In genomic region chr7:82905527-82905926, GRCm38 (mm10) we compare ENCODE assay signal across 12 mouse cellular contexts. TPM values are rescaled to one million over a fixed set of nuclear protein-coding genes. Genes with fewer than 3 reads are reported as not detected.
DNase-seq lines count a peak whose midpoint lies in the region; ATAC-seq lines count a peak whose summit lies in the region.
"Had no signal": no experiment of that assay in that cellular context is flagged by ENCODE, and none has a peak within 500 bp of the region (broad histone marks: within the 10 kb centered on the region; RNA-seq: fewer than 3 reads in every experiment).

No protein-coding gene starts in this region.

- no peak overlapping the region for H3K4me3 ChIP-seq in forebrain, embryonic 15.5 days
- H3K4me3 ChIP-seq in forebrain, embryonic 11.5 days (ENCODE audit: low read depth, low read length) = no peak overlapping the region
- H3K4me3 ChIP-seq in heart, embryonic 12.5 days = no peak overlapping the region
- no peak overlapping the region for H3K4me3 ChIP-seq in lung, embryonic 16.5 days (ENCODE audit: low read length)
- no peak overlapping the region for H3K4me3 ChIP-seq in intestine, embryonic 16.5 days (ENCODE audit: low read length)

- H3K9ac ChIP-seq in forebrain, embryonic 15.5 days (replicated peaks) = no peak overlapping the region
- no peak overlapping the region for H3K9ac ChIP-seq in forebrain, embryonic 11.5 days (ENCODE audit: low read length)
- no peak overlapping the region for H3K9ac ChIP-seq in heart, embryonic 12.5 days
- no peak overlapping the region for H3K9ac ChIP-seq in lung, embryonic 16.5 days (ENCODE audit: low read length)
- H3K9ac ChIP-seq in intestine, embryonic 16.5 days (ENCODE audit: low read depth, low read length) = no peak overlapping the region

- no peak overlapping the region for H3K27ac ChIP-seq in forebrain, embryonic 15.5 days (replicated peaks)
- H3K27ac ChIP-seq in forebrain, embryonic 11.5 days (ENCODE audit: low read depth, low read length) = no peak overlapping the region
- H3K27ac ChIP-seq in heart, embryonic 12.5 days (ENCODE audit: poor library complexity, severe bottlenecking) = peak overlapping the region; percentile 37; the same call in 1 of the 2 replicates
- H3K27ac ChIP-seq in lung, embryonic 16.5 days (ENCODE audit: low read length) = no peak overlapping the region
- no peak overlapping the region for H3K27ac ChIP-seq in intestine, embryonic 16.5 days (ENCODE audit: low read length)

- no peaks in the 10 kb centered on the region for H3K36me3 ChIP-seq in forebrain, embryonic 15.5 days
- no peaks in the 10 kb centered on the region for H3K36me3 ChIP-seq in forebrain, embryonic 11.5 days (ENCODE audit: control insufficient read depth, insufficient read depth, low read length)
- H3K36me3 ChIP-seq in heart, embryonic 12.5 days = no peaks in the 10 kb centered on the region
- H3K36me3 ChIP-seq in lung, embryonic 16.5 days (ENCODE audit: control insufficient read depth, insufficient read depth, low read length) = no peaks in the 10 kb centered on the region
- no peaks in the 10 kb centered on the region for H3K36me3 ChIP-seq in intestine, embryonic 16.5 days (ENCODE audit: control insufficient read depth, insufficient read depth, low read length)

- no peaks in the 10 kb centered on the region for H3K9me3 ChIP-seq in forebrain, embryonic 15.5 days
- no peaks in the 10 kb centered on the region for H3K9me3 ChIP-seq in forebrain, embryonic 11.5 days (ENCODE audit: control insufficient read depth, low read length)
- H3K9me3 ChIP-seq in heart, embryonic 12.5 days (replicated peaks) = no peaks in the 10 kb centered on the region
- H3K9me3 ChIP-seq in lung, embryonic 16.5 days (ENCODE audit: control insufficient read depth, low read length) = no peaks in the 10 kb centered on the region
- no peaks in the 10 kb centered on the region for H3K9me3 ChIP-seq in intestine, embryonic 16.5 days (ENCODE audit: control insufficient read depth, low read length)

- 0 out of 2 replicates have a peak, but pooled peaks have one; percentile 64 for ATAC-seq in forebrain, embryonic 15.5 days (replicated peaks)
- ATAC-seq in forebrain, embryonic 11.5 days (replicated peaks; ENCODE audit: low FRiP score) = no peak
- ATAC-seq in heart, embryonic 12.5 days (ENCODE audit: insufficient number of reproducible peaks, low FRiP score) = peak; percentile 77
- peak; percentile 90 for ATAC-seq in lung, embryonic 16.5 days (ENCODE audit: low read depth)
- no peak for ATAC-seq in intestine, embryonic 16.5 days
- ATAC-seq: CD4-positive, CD25-positive, alpha-beta regulatory T cell, adult 4 months; inflammation-experienced regulatory T-cells, adult 6 months had no signal

- H3K27me3 ChIP-seq in forebrain, embryonic 15.5 days = no peaks in the 10 kb centered on the region
- no peaks in the 10 kb centered on the region for H3K27me3 ChIP-seq in forebrain, embryonic 11.5 days (ENCODE audit: control insufficient read depth, insufficient read depth, low read length)
- H3K27me3 ChIP-seq in heart, embryonic 12.5 days (replicated peaks) = no peaks in the 10 kb centered on the region
- no peaks in the 10 kb centered on the region for H3K27me3 ChIP-seq in lung, embryonic 16.5 days (ENCODE audit: control insufficient read depth, insufficient read depth, low read depth, low read length)
- no peaks in the 10 kb centered on the region for H3K27me3 ChIP-seq in intestine, embryonic 16.5 days (replicated peaks; ENCODE audit: control insufficient read depth, insufficient read depth, low read length)

- WGBS in forebrain, embryonic 15.5 days = 49% methylated on average over 3 of the region's 3 CpGs
- 90% methylated on average over 3 of the region's 3 CpGs for WGBS in forebrain, embryonic 11.5 days
- 11% methylated on average over 3 of the region's 3 CpGs for WGBS in heart, embryonic 12.5 days
- WGBS in lung, embryonic 16.5 days = 18% methylated on average over 3 of the region's 3 CpGs
- 58% methylated on average over 3 of the region's 3 CpGs for WGBS in intestine, embryonic 16.5 days

- H3K4me1 ChIP-seq in forebrain, embryonic 15.5 days = peaks cover 5% of the 10 kb centered on the region; the same call in 1 of the 2 replicates
- no peaks in the 10 kb centered on the region for H3K4me1 ChIP-seq in forebrain, embryonic 11.5 days (replicated peaks; ENCODE audit: control insufficient read depth, insufficient read depth, low read length)
- H3K4me1 ChIP-seq in heart, embryonic 12.5 days (replicated peaks) = peaks cover 21% of the 10 kb centered on the region
- peaks cover 6% of the 10 kb centered on the region; the same call in 1 of the 2 replicates for H3K4me1 ChIP-seq in lung, embryonic 16.5 days (replicated peaks; ENCODE audit: control insufficient read depth, insufficient read depth, low read length)
- no peaks in the 10 kb centered on the region for H3K4me1 ChIP-seq in intestine, embryonic 16.5 days (ENCODE audit: control insufficient read depth, insufficient read depth, low read length)

- no peak overlapping the region for H3K4me2 ChIP-seq in forebrain, embryonic 15.5 days (replicated peaks)
- H3K4me2 ChIP-seq in forebrain, embryonic 11.5 days (ENCODE audit: low read depth, low read length, severe bottlenecking) = no peak overlapping the region
- no peak overlapping the region for H3K4me2 ChIP-seq in heart, embryonic 12.5 days
- H3K4me2 ChIP-seq in lung, embryonic 16.5 days (ENCODE audit: low read depth, low read length) = no peak overlapping the region
- H3K4me2 ChIP-seq in intestine, embryonic 16.5 days (ENCODE audit: low read depth, low read length) = no peak overlapping the region

- no peak for DNase-seq in forebrain, embryonic 11.5 days (ENCODE audit: low spot score)
- peak; percentile 4 for DNase-seq in Muller cell, postnatal 12 days (ENCODE audit: inconsistent ontology term)
- no peak for DNase-seq in embryo, embryonic 11 days
- no peak for DNase-seq in kidney, adult 11 months
- DNase-seq: gastrocnemius, postnatal 14 days; thymus, postnatal 25 days had no signal

RNA-seq across cellular contexts. Expression of gene Mex3b, which starts 38.4 kb away (rescaled TPM):
- polyA plus RNA-seq in forebrain, embryonic 15.5 days (2015; fragmentation: Nextera tagmentation; extraction: Ambion mirVana) = 50.2 and 51.2 TPM in 2 replicates
- 36.0 and 42.7 TPM in 2 replicates for polyA plus RNA-seq in forebrain, embryonic 11.5 days (2014; fragmentation: Nextera tagmentation; extraction: Ambion mirVana)
- 15.6 and 17.1 TPM in 2 replicates for polyA plus RNA-seq in heart, embryonic 12.5 days (2016; fragmentation: Nextera tagmentation; extraction: Ambion mirVana)
- 8.5 and 8.7 TPM in 2 replicates for polyA plus RNA-seq in lung, embryonic 16.5 days (2015; fragmentation: Nextera tagmentation; extraction: Ambion mirVana)
- polyA plus RNA-seq in intestine, embryonic 16.5 days (2015; fragmentation: Nextera tagmentation; extraction: Ambion mirVana) = 4.8 TPM in 2 replicates

Comparison
In these comparisons a context has a peak if more than half of its experiments do, and no peak if none do; other contexts are left out.
1. ATAC-seq: peak in forebrain, embryonic 15.5 days (single experiment), heart, embryonic 12.5 days (single experiment) and lung, embryonic 16.5 days (single experiment); none in forebrain, embryonic 11.5 days (single experiment) and intestine, embryonic 16.5 days (single experiment).